Mouse (Mus musculus) testis, adult 2 months (tissue): Measurements from ENCODE around the gene Rpl9-ps6. TPM values are rescaled to one million over a fixed set of nuclear protein-coding genes. Genes with fewer than 3 reads are reported as not detected.
"Not testable (repeated sequence)": the region's sequence is repeated elsewhere in the genome, so short reads cannot be mapped to it uniquely, and the experiment has no call there.

Experiments used
- H3K27ac ChIP-seq: fragments of 200-500 bp; 2 replicates; pipeline ENCODE4 v1.5.1; 2012; ENCODE audit warnings: low read depth, low read length; ENCODE audit not compliant: control insufficient read depth, insufficient read depth
- H3K27me3 ChIP-seq: fragments of 200-500 bp; 2 replicates; pipeline ENCODE4 v1.6.1; 2012; ENCODE audit warnings: mild to moderate bottlenecking, low read length, moderate library complexity; ENCODE audit not compliant: control insufficient read depth, insufficient read depth
- H3K36me3 ChIP-seq: fragments of 200-500 bp; 2 replicates; pipeline ENCODE4 v1.6.1; 2012; ENCODE audit warnings: mild to moderate bottlenecking, low read length; ENCODE audit not compliant: control insufficient read depth, insufficient read depth
- H3K4me1 ChIP-seq: fragments of 200-500 bp; 2 replicates; pipeline ENCODE4 v1.6.1; 2012; ENCODE audit warnings: low read length; ENCODE audit not compliant: control insufficient read depth, insufficient read depth
- H3K4me3 ChIP-seq: fragments of 200-500 bp; 2 replicates; pipeline ENCODE4 v1.5.1; 2012; ENCODE audit warnings: low read depth, mild to moderate bottlenecking, low read length, moderate library complexity, mixed read lengths; ENCODE audit not compliant: control insufficient read depth
- CTCF ChIP-seq: fragments of 200-500 bp; IDR thresholded peaks from 2 replicates; pipeline ENCODE4 v1.5.1; 2012; ENCODE audit warnings: low read depth, mild to moderate bottlenecking, inconsistent platforms, low read length, moderate library complexity; ENCODE audit not compliant: control insufficient read depth, insufficient read depth, insufficient replicate concordance
- POLR2A ChIP-seq: fragments of 200-500 bp; IDR thresholded peaks from 2 replicates; pipeline ENCODE4 v1.6.1; 2012; ENCODE audit warnings: low read depth, mild to moderate bottlenecking, inconsistent platforms, low read length, moderate library complexity; ENCODE audit not compliant: control insufficient read depth
- polyA plus RNA-seq: library from polyadenylated mRNA; depleted of rRNA; stranded (reverse); fragments of >200 nt; gene quantifications from 2 replicates; pipeline ENCODE4 v1.2.3, GENCODE M21; 2012

The Rpl9-ps6 gene
- polyA plus RNA-seq, 1 experiment: 4.6 TPM

DNA sequence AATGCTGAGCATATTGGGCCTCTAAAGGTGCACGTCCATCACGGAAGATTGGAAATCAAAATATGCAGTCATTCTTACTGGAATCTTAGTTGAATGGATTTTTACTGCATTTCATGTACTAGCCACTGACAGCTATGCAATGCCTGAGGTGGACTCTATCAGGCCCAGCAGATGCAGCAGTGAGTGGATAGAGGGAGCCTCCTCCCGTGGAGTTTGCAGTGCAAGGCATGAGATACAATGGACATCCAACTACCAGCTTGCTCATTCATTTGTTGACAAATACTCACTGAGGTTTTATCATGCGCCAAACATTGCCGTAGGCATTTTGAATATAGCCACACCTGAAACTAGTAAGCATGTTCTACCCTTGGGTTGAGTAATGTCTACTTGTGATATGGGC lies 947 bp upstream of the Rpl9-ps6 start:
- TF ChIP-seq CTCF: no peak
- TF ChIP-seq POLR2A: no peak
- no peaks in the 10 kb centered on the region for H3K36me3 ChIP-seq
- no peaks in the 10 kb centered on the region for H3K27me3 ChIP-seq
- no peak overlapping the region for H3K27ac ChIP-seq
- H3K4me3 ChIP-seq: no peak overlapping the region
- no peaks in the 10 kb centered on the region for H3K4me1 ChIP-seq

DNA sequence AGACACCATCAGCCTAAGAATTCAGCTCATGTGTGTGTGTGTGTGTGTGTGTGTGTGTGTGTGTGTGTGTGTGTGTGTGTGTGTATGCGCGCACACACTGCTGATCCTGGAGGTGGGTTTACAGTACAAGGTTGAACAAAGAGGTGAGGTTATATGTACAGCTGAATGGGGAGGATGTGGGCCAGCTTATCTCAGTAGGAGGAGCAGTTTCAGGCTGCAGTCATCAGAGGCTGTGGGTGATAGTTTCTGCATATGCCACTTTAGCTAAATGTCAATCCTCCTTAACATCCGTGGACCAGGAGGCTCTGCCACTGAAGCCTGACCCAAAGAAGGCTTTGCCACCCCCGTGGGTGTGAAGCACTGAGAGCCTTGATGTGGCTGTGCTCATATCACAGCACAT lies 1.1 kb downstream of the Rpl9-ps6 start:
- H3K27ac ChIP-seq: no peak overlapping the region
- no peak overlapping the region for H3K4me3 ChIP-seq
- H3K4me1 ChIP-seq: no peaks in the 10 kb centered on the region
- H3K36me3 ChIP-seq: no peaks in the 10 kb centered on the region
- H3K27me3 ChIP-seq: no peaks in the 10 kb centered on the region
- no peak for TF ChIP-seq POLR2A
- TF ChIP-seq CTCF: no peak

DNA sequence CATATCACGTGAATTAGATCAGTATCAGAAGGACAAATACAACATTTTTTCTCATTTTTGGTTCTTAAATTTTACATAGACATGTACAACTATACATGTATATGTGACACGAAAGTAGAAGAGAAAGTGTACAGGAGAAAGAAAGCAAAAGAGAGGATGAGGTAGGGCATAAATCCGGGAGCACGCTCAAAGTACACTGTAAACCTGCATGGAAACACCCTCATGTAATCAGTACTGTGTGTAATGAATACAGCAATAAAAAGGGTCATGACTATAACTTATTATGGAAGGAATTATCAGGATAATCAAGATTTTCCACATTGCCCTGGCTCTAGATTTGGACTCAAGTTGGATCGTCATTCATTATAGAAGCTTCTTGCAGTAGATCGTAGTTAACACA lies 3.3 kb downstream of the Rpl9-ps6 start:
- Histone ChIP-seq H3K27ac (no peak overlapping the region), H3K36me3 (no peaks in the 10 kb centered on the region), H3K27me3 (no peaks in the 10 kb centered on the region), H3K4me3 (no peak overlapping the region), H3K4me1 (no peaks in the 10 kb centered on the region)
- no peak for TF ChIP-seq POLR2A
- no peak for TF ChIP-seq CTCF

DNA sequence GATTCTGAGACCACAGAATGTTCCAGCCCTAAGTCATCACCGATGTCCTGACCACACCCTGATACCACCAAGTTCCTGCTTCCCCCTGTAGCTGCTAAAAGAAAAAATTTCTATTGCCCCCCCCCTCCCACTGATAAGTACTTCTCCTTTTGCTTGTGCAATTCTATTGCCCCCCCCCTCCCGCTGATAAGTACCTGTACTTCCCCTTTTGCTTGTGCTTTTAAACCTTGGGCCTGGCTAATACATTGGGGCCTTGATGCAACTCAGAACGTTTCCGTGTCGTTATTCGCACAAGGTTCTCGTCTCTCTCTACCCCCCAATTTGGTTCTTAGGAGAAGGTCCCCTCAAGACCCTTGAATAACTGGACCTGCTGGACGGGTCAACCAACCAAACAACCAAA lies 8.7 kb downstream of the Rpl9-ps6 start:
- not testable (repeated sequence) for H3K36me3 ChIP-seq

DNA sequence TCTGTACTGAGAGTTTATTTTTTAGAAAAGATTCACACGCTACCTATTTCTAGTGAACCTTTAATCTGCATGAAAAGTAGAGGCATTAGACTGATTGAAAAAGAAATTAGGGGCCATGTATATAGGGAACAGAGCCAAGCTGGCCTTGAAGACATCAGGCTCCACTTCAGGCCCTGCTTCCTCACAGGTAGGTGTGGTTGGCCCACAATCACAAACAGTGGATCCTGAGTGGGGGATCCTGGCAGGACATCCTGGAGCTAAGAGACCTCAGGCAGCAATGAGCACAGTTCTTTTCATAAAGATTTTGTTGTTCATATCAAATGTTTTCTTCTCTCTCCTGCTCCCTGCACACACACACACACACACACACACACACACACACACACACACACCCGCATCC lies 9.6 kb downstream of the Rpl9-ps6 start:
- Histone ChIP-seq H3K4me3 (no peak overlapping the region), H3K27ac (no peak overlapping the region), H3K27me3 (no peaks in the 10 kb centered on the region), H3K36me3 (no peaks in the 10 kb centered on the region), H3K4me1 (no peaks in the 10 kb centered on the region)
- TF ChIP-seq CTCF: no peak
- TF ChIP-seq POLR2A: no peak

More for the DNA sequence above, 8.7 kb downstream of the Rpl9-ps6 start:
- H3K4me3 ChIP-seq, H3K27me3 ChIP-seq, H3K27ac ChIP-seq, H3K4me1 ChIP-seq: not testable (repeated sequence)

DNA sequence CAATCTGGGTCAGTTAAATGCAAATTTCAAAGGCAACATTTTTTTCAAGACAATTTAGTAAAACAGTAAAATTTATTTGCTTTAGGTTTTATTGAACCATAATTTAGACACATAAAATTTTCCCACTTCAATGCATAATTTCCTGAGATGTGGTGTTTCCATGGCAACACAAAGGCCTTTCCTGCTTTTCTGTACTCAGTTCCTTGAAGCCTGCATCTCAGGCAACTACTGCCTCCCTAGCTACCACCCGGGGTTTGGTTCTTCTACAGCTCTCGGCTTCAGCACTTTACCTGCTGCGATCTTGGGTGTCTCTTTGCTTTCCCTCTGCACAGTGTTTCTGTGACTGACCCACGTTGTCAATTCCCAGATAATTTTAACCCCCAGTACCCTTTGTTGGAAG lies 14.1 kb downstream of the Rpl9-ps6 start:
- Histone ChIP-seq H3K36me3 (no peaks in the 10 kb centered on the region), H3K4me3 (no peak overlapping the region), H3K27me3 (no peaks in the 10 kb centered on the region), H3K27ac (no peak overlapping the region), H3K4me1 (no peaks in the 10 kb centered on the region)
- TF ChIP-seq CTCF (no peak), POLR2A (no peak)

DNA sequence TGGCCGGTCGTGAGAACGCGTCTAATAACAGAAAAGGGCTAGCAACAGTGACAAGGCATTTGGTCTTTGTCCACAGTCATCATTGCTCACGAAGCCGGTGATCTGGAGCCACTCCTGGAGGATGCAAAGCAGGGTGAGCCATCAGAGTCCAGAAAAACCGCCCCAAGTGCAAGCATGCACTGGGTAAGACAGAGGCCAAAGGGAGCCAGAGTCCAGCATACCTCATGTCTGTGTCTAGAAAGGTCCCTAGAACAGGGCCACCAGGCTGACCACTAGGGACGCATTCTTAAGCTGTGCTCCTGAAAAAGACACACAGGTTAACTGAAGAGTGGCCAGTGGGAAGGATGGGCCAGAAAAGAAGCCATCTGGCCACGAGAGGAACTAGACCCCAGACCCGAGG lies 17.4 kb downstream of the Rpl9-ps6 start:
- no peak overlapping the region for H3K27ac ChIP-seq
- no peak for TF ChIP-seq POLR2A
- TF ChIP-seq CTCF: no peak

DNA sequence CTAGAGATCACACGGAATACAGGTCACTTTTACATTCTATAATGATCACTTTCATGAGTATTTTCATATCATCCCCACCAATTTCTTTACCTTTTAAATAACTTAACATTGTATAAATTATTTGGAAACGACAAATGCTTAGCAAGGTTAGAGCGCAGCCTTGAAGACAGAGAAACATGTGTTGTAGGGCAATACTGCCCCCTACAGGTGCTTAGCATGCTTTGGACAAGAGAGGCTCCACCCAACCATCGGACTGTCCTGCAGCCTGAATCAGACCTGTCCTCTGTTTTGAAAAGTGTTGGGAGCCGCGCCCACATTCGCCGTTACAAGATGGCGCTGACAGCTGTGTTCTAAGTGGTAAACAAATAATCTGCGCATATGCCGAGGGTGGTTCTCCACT lies 24.8 kb downstream of the Rpl9-ps6 start:
- Histone ChIP-seq H3K4me3 (no peak overlapping the region), H3K36me3 (no peaks in the 10 kb centered on the region), H3K4me1 (peaks cover 2% of the 10 kb centered on the region; the same call in 1 of the 2 replicates), H3K27me3 (no peaks in the 10 kb centered on the region), H3K27ac (no peak overlapping the region)
- TF ChIP-seq CTCF: no peak
- TF ChIP-seq POLR2A: no peak

More for the DNA sequence above, 17.4 kb downstream of the Rpl9-ps6 start:
- no peaks in the 10 kb centered on the region for H3K4me1 ChIP-seq
- no peak overlapping the region for H3K4me3 ChIP-seq
- no peaks in the 10 kb centered on the region for H3K27me3 ChIP-seq
- H3K36me3 ChIP-seq: no peaks in the 10 kb centered on the region
